Mouse (Mus musculus): ENCODE measurements at regions not wholly inside any gene's neighbourhood (a gene's known extent, or its start where the extent isn't known, plus 50 kb on each side); places are given as distances from the start of the nearest gene placed in this dataset.

GRCm38 (mm10) chr7:78119809-78120208 is 618.0 kb downstream of the Ntrk3 start:
- TF ChIP-seq CTCF (conservative IDR thresholded peaks at IDR 0.05; ENCODE audit: low read length) (no peak), NANOG (IDR thresholded peaks at IDR 0.05; ENCODE audit: borderline replicate concordance, low read length) (no peak)

All from E14TG2a.4 (cell line).